12 mouse cellular contexts compared by ENCODE assay signal in the genomic region with DNA sequence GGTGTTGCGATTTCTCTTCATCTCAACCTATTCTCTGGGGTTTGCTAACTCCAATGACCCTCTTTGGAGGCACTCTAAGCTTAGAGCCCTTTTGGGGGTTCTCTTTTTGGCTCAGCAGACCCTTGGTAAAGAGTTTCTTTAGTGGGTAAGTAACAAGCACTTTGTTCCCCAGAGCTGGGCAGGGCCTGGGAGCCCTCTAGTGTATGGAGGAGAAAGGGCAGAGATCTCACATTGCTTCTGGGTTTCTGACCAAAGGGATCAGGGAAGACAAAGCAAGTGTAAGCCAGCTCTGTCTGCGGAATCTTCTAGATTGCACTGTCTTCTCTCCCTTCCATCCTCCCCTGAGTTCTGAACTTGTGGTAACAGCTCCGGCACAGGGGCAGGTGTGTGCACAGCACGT. TPM values are rescaled to one million over a fixed set of nuclear protein-coding genes. Genes with fewer than 3 reads are reported as not detected.
A peak's percentile ranks its signal among the peaks of the same experiment; 100 is the strongest.
DNase-seq lines count a peak whose midpoint lies in the region; ATAC-seq and TF ChIP-seq lines count a peak whose summit lies in the region.
"Had no signal": no experiment of that assay in that cellular context is flagged by ENCODE, and none has a peak within 500 bp of the region (broad histone marks: within the 10 kb centered on the region; RNA-seq: fewer than 3 reads in every experiment).

No protein-coding gene starts in this region.

- no peaks in the 10 kb centered on the region for H3K9me3 ChIP-seq in embryonic facial prominence, embryonic 11.5 days (replicated peaks; ENCODE audit: control insufficient read depth, low read length)
- H3K9me3 ChIP-seq in embryonic facial prominence, embryonic 10.5 days: no peaks in the 10 kb centered on the region
- H3K9me3 ChIP-seq in liver, postnatal 0 days (ENCODE audit: low read length): no peaks in the 10 kb centered on the region
- H3K9me3 ChIP-seq: embryonic facial prominence, embryonic 15.5 days; hindbrain, embryonic 13.5 days had no signal

- 70% methylated on average over 4 of the region's 4 CpGs for WGBS in embryonic facial prominence, embryonic 11.5 days
- WGBS in embryonic facial prominence, embryonic 10.5 days: 76% methylated on average over 4 of the region's 4 CpGs
- 68% methylated on average over 4 of the region's 4 CpGs for WGBS in liver, postnatal 0 days (ENCODE audit: insufficient replicate concordance)
- WGBS in lung, adult 2 months: 74% methylated on average over 4 of the region's 4 CpGs

- H3K27ac ChIP-seq in embryonic facial prominence, embryonic 11.5 days (replicated peaks; ENCODE audit: low read depth, low read length): no peak overlapping the region
- no peak overlapping the region; the same call in 1 of the 2 replicates for H3K27ac ChIP-seq in embryonic facial prominence, embryonic 10.5 days (replicated peaks)
- no peak overlapping the region for H3K27ac ChIP-seq in left cerebral cortex, adult 2 months
- no peak overlapping the region for H3K27ac ChIP-seq in liver, postnatal 0 days (ENCODE audit: low read depth)
- H3K27ac ChIP-seq: embryonic facial prominence, embryonic 15.5 days; hindbrain, embryonic 13.5 days had no signal

- H3K4me3 ChIP-seq in embryonic facial prominence, embryonic 11.5 days (ENCODE audit: low read depth, low read length): no peak overlapping the region
- H3K4me3 ChIP-seq in embryonic facial prominence, embryonic 10.5 days: no peak overlapping the region
- no peak overlapping the region for H3K4me3 ChIP-seq in left cerebral cortex, adult 2 months
- H3K4me3 ChIP-seq in liver, postnatal 0 days (ENCODE audit: low read depth, low read length): no peak overlapping the region
- H3K4me3 ChIP-seq in lung, adult 2 months (replicated peaks; ENCODE audit: extremely low read depth, low read depth, low read length): no peak overlapping the region
- H3K4me3 ChIP-seq: embryonic facial prominence, embryonic 15.5 days; hindbrain, embryonic 13.5 days had no signal

- no peaks in the 10 kb centered on the region for H3K36me3 ChIP-seq in embryonic facial prominence, embryonic 11.5 days (replicated peaks; ENCODE audit: control insufficient read depth, insufficient read depth, low read depth, low read length)
- no peaks in the 10 kb centered on the region for H3K36me3 ChIP-seq in embryonic facial prominence, embryonic 10.5 days (replicated peaks)
- no peaks in the 10 kb centered on the region for H3K36me3 ChIP-seq in liver, postnatal 0 days (replicated peaks; ENCODE audit: insufficient read depth, low read length)
- H3K36me3 ChIP-seq: embryonic facial prominence, embryonic 15.5 days; hindbrain, embryonic 13.5 days had no signal

- no peak overlapping the region for H3K9ac ChIP-seq in embryonic facial prominence, embryonic 11.5 days (replicated peaks; ENCODE audit: low read length)
- H3K9ac ChIP-seq in liver, postnatal 0 days (replicated peaks): no peak overlapping the region
- H3K9ac ChIP-seq: embryonic facial prominence, embryonic 15.5 days; hindbrain, embryonic 13.5 days had no signal

- no peak overlapping the region for H3K4me2 ChIP-seq in embryonic facial prominence, embryonic 11.5 days (ENCODE audit: low read depth, low read length)
- H3K4me2 ChIP-seq in liver, postnatal 0 days (ENCODE audit: low read depth, low read length): no peak overlapping the region
- H3K4me2 ChIP-seq: embryonic facial prominence, embryonic 15.5 days; hindbrain, embryonic 13.5 days had no signal

- TF ChIP-seq POLR2A in lung, adult 2 months (IDR thresholded peaks at IDR 0.05; ENCODE audit: borderline replicate concordance, extremely low read depth, low read depth, low read length): no peak

- intact Hi-C loops in left cerebral cortex, adult 2 months (cut with DNase I): loop anchor here (5.0 kb wide), 1 partner anchor 113 kb away; no protein-coding TSS in a partner anchor

- H3K27me3 ChIP-seq in embryonic facial prominence, embryonic 11.5 days (ENCODE audit: control insufficient read depth, insufficient read depth, low read length): no peaks in the 10 kb centered on the region
- no peaks in the 10 kb centered on the region for H3K27me3 ChIP-seq in embryonic facial prominence, embryonic 10.5 days (replicated peaks; ENCODE audit: low read depth, poor library complexity, severe bottlenecking)
- H3K27me3 ChIP-seq in liver, postnatal 0 days (ENCODE audit: insufficient read depth, low read length): no peaks in the 10 kb centered on the region
- H3K27me3 ChIP-seq: embryonic facial prominence, embryonic 15.5 days; hindbrain, embryonic 13.5 days had no signal

- ATAC-seq in embryonic facial prominence, embryonic 11.5 days (replicated peaks; ENCODE audit: insufficient number of reproducible peaks, low FRiP score, low TSS enrichment, low read depth): no peak
- ATAC-seq in liver, postnatal 0 days: no peak

- TF ChIP-seq EP300 in liver, postnatal 0 days (IDR thresholded peaks at IDR 0.05; ENCODE audit: low read depth): no peak

- DNase-seq in embryonic facial prominence, embryonic 11.5 days (ENCODE audit: low spot score): peak; percentile 43
- DNase-seq in embryonic facial prominence, embryonic 10.5 days (ENCODE audit: low spot score): no peak
- no peak for DNase-seq in left cerebral cortex, adult 2 months (ENCODE audit: extremely low spot score in 1 of 2, low spot score in 2 of 2)
- DNase-seq in left cerebral cortex, adult 18-20 months (ENCODE audit: low spot score in 2 of 2): no peak
- peak; percentile 36 for DNase-seq in Muller cell, postnatal 12 days (ENCODE audit: inconsistent ontology term)
- no peak for DNase-seq in liver, postnatal 0 days
- DNase-seq in cerebellum, adult 18-20 months: no peak
- no peak for DNase-seq in lung, adult 2 months
- DNase-seq: gastrocnemius, postnatal 10 days; lung, postnatal 36 days had no signal

- TF ChIP-seq CTCF in left cerebral cortex, adult 2 months (IDR thresholded peaks at IDR 0.05): peak; percentile 43
- TF ChIP-seq CTCF in liver, postnatal 0 days (IDR thresholded peaks at IDR 0.05; ENCODE audit: low read depth): peak; percentile 51
- TF ChIP-seq CTCF in lung, adult 2 months (IDR thresholded peaks at IDR 0.05; ENCODE audit: insufficient read depth, low read length): no peak

- no peaks in the 10 kb centered on the region for H3K4me1 ChIP-seq in embryonic facial prominence, embryonic 11.5 days (ENCODE audit: control insufficient read depth, insufficient read depth, low read length)
- H3K4me1 ChIP-seq in embryonic facial prominence, embryonic 10.5 days: peaks cover 19% of the 10 kb centered on the region
- peaks cover under 1% of the 10 kb centered on the region; the same call in 1 of the 2 replicates for H3K4me1 ChIP-seq in liver, postnatal 0 days (ENCODE audit: insufficient read depth)
- H3K4me1 ChIP-seq in lung, adult 2 months (ENCODE audit: control insufficient read depth, insufficient read depth, low read length): peaks cover 5% of the 10 kb centered on the region

RNA-seq across cellular contexts. Expression of gene Igfbp4, which starts 5.7 kb away (rescaled TPM):
- polyA plus RNA-seq in embryonic facial prominence, embryonic 11.5 days (2014; fragmentation: Nextera tagmentation; extraction: Ambion mirVana): 477 and 548 TPM in 2 replicates
- polyA plus RNA-seq in embryonic facial prominence, embryonic 10.5 days (2016; fragmentation: Nextera tagmentation; extraction: Ambion mirVana): 658 and 684 TPM in 2 replicates
- total RNA-seq in left cerebral cortex, adult 2 months (2021): 10 to 100 TPM; 82.8 to 88.7 TPM
- total RNA-seq in left cerebral cortex, adult 18-20 months (2021): 10 to 100 TPM; 64.2 to 73.2 TPM
- 665 and 672 TPM in 2 replicates for polyA plus RNA-seq in liver, postnatal 0 days (2015; fragmentation: Nextera tagmentation; extraction: Ambion mirVana)
- 459 and 481 TPM in 2 replicates for polyA plus RNA-seq in lung, adult 2 months (2012; rRNA removed)

RNA-seq across cellular contexts. Expression of gene Top2a, which starts 11.4 kb away (rescaled TPM):
- 397 and 439 TPM in 2 replicates for polyA plus RNA-seq in embryonic facial prominence, embryonic 11.5 days (2014; fragmentation: Nextera tagmentation; extraction: Ambion mirVana)
- polyA plus RNA-seq in embryonic facial prominence, embryonic 10.5 days (2016; fragmentation: Nextera tagmentation; extraction: Ambion mirVana): 332 and 336 TPM in 2 replicates
- 1 to 10 TPM in 1 of 2 experiments, under 1 TPM in 1; 0.66 to 1.0 TPM for total RNA-seq in left cerebral cortex, adult 2 months (2021)
- total RNA-seq in left cerebral cortex, adult 18-20 months (2021): under 1 TPM; 0.40 to 0.67 TPM
- 74.3 and 90.2 TPM in 2 replicates for polyA plus RNA-seq in liver, postnatal 0 days (2015; fragmentation: Nextera tagmentation; extraction: Ambion mirVana)
- 0.58 and 1.4 TPM in 2 replicates for polyA plus RNA-seq in lung, adult 2 months (2012; rRNA removed)

RNA-seq across cellular contexts. Expression of gene Gjd3, which starts 52.5 kb away (rescaled TPM):
- polyA plus RNA-seq in embryonic facial prominence, embryonic 11.5 days (2014; fragmentation: Nextera tagmentation; extraction: Ambion mirVana): 0.25 and 0.43 TPM in 2 replicates
- 0.25 TPM in 1 of 2 replicates, not detected in the other for polyA plus RNA-seq in embryonic facial prominence, embryonic 10.5 days (2016; fragmentation: Nextera tagmentation; extraction: Ambion mirVana)
- total RNA-seq in left cerebral cortex, adult 2 months (2021): 1 to 10 TPM; 1.4 to 3.2 TPM
- 1 to 10 TPM; 1.8 to 2.0 TPM for total RNA-seq in left cerebral cortex, adult 18-20 months (2021)
- polyA plus RNA-seq in liver, postnatal 0 days (2015; fragmentation: Nextera tagmentation; extraction: Ambion mirVana): not detected in 2 replicates
- polyA plus RNA-seq in lung, adult 2 months (2012; rRNA removed): 0.29 and 0.40 TPM in 2 replicates
- total RNA-seq: gastrocnemius, postnatal 10 days had no signal

RNA-seq across cellular contexts. Expression of gene Tns4, which starts 53.8 kb away (rescaled TPM):
- polyA plus RNA-seq in embryonic facial prominence, embryonic 11.5 days (2014; fragmentation: Nextera tagmentation; extraction: Ambion mirVana): 0.22 and 0.86 TPM in 2 replicates
- 0.96 and 1.0 TPM in 2 replicates for polyA plus RNA-seq in embryonic facial prominence, embryonic 10.5 days (2016; fragmentation: Nextera tagmentation; extraction: Ambion mirVana)
- 1 to 10 TPM in 1 of 2 experiments, under 1 TPM in 1; 0.19 to 1.1 TPM for total RNA-seq in left cerebral cortex, adult 2 months (2021)
- under 1 TPM; 0.14 to 0.16 TPM for total RNA-seq in left cerebral cortex, adult 18-20 months (2021)
- polyA plus RNA-seq in liver, postnatal 0 days (2015; fragmentation: Nextera tagmentation; extraction: Ambion mirVana): 0.25 and 0.31 TPM in 2 replicates
- 2.9 and 4.9 TPM in 2 replicates for polyA plus RNA-seq in lung, adult 2 months (2012; rRNA removed)
- total RNA-seq: gastrocnemius, postnatal 10 days had no signal

Comparison
In these comparisons a context has a peak if more than half of its experiments do, and no peak if none do; other contexts are left out.
1. DNase-seq: peak in embryonic facial prominence, embryonic 11.5 days (single experiment) and Muller cell, postnatal 12 days (single experiment); none in embryonic facial prominence, embryonic 10.5 days (single experiment), left cerebral cortex, adult 2 months (0 of 2), left cerebral cortex, adult 18-20 months (0 of 2), liver, postnatal 0 days (single experiment), cerebellum, adult 18-20 months (0 of 2) and lung, adult 2 months (single experiment).
2. RNA of gene Top2a, which starts 11.4 kb away (polyA plus RNA-seq): 397 to 439 TPM in embryonic facial prominence, embryonic 11.5 days, 332 to 336 TPM in embryonic facial prominence, embryonic 10.5 days and 74.3 to 90.2 TPM in liver, postnatal 0 days; 0.58 to 1.4 TPM in lung, adult 2 months; every median in the first group is over 10 times any median in the second.